Mouse (Mus musculus) intestine, embryonic 14.5 days (tissue): ENCODE data around the gene Mthfsl. TPM values are rescaled to one million over a fixed set of nuclear protein-coding genes. Genes with fewer than 3 reads are reported as not detected.
"Not testable (repeated sequence)": the region's sequence is repeated elsewhere in the genome, so short reads cannot be mapped to it uniquely, and the experiment has no call there.

Experiments
- ATAC-seq: fragments of 200-750 bp; cut with Nextera tagmentation; replicated peaks from 2 replicates; pipeline ENCODE4 v1.8.0; 2017; ENCODE audit warnings: low read depth, moderate number of reproducible peaks, moderate TSS enrichment, moderate library complexity; ENCODE audit not compliant: low FRiP score, low TSS enrichment
- DNase-seq: peaks from one replicate; pipeline ENCODE4 v3.0.0-alpha.2; 2018; ENCODE audit warnings: low spot score
- H3K27ac ChIP-seq: fragments of 300-500 bp; sonication (generic); 2 replicates; pipeline ENCODE4 v1.5.1; 2014; ENCODE audit warnings: low read depth, mild to moderate bottlenecking, control low read depth
- H3K27me3 ChIP-seq: fragments of 300-500 bp; sonication (generic); replicated peaks from 2 replicates; pipeline ENCODE4 v1.6.1; 2014; ENCODE audit warnings: low read length, control low read depth; ENCODE audit not compliant: control insufficient read depth, insufficient read depth
- H3K36me3 ChIP-seq: fragments of 300-500 bp; sonication (generic); 2 replicates; pipeline ENCODE4 v1.6.1; 2014; ENCODE audit warnings: low read length, control low read depth; ENCODE audit not compliant: control insufficient read depth, insufficient read depth
- H3K4me1 ChIP-seq: fragments of 300-500 bp; sonication (generic); replicated peaks from 2 replicates; pipeline ENCODE4 v1.6.1; 2014; ENCODE audit warnings: low read length, control low read depth, mixed read lengths; ENCODE audit not compliant: control insufficient read depth, insufficient read depth
- H3K4me2 ChIP-seq: fragments of 300-500 bp; sonication (generic); 2 replicates; pipeline ENCODE4 v1.6.1; 2014; ENCODE audit warnings: low read length
- H3K4me3 ChIP-seq: fragments of 300-500 bp; sonication (generic); 2 replicates; pipeline ENCODE4 v1.5.1; 2014; ENCODE audit warnings: low read depth, low read length, control low read depth, mixed read lengths
- H3K9ac ChIP-seq: fragments of 300-500 bp; sonication (generic); 2 replicates; pipeline ENCODE4 v1.6.1; 2014; ENCODE audit warnings: mild to moderate bottlenecking, low read length
- H3K9me3 ChIP-seq: fragments of 300-500 bp; sonication (generic); 2 replicates; pipeline ENCODE4 v1.6.1; 2016; ENCODE audit warnings: low read length, control low read depth; ENCODE audit not compliant: control insufficient read depth
- WGBS: fragments of 180-500 bp; shearing (Covaris S2); extraction: QIAGEN DNeasy Blood & Tissue Kit; methylation state at CpG from one replicate; pipeline ENCODE4 v1.1.7; 2014; 5-methylcytosine and 5-hydroxymethylcytosine counted together
- polyA plus RNA-seq: library from polyadenylated mRNA; unstranded; fragments of >200 nt; fragmentation: Nextera tagmentation; extraction: Ambion mirVana; gene quantifications from 2 replicates; pipeline ENCODE4 v1.2.1, GENCODE M21; 2014

Gene Mthfsl
- polyA plus RNA-seq, 1 experiment from 2014 or later = 42.1 TPM

DNA sequence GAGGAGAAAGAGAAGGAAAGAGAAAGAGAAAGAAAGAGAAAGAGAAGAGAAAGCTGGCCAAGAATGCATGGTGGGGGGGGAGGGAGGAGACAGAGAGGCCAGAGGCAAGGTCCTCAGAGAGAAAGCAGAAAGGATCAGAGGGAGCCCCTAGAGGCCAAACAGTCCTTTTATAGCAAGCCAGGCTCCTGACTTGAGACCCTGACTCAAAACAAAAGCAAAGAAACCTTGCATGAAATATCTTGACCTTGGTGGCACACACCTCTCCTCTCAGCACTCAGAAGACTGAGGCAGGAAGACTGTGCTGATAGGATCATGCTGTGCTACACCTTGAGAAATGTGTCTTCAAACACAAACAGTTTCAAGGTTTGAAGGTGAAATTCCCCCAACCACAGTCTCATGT lies 1.5 kb upstream of the Mthfsl start:
- H3K9me3 ChIP-seq, H3K4me1 ChIP-seq, H3K4me2 ChIP-seq, H3K9ac ChIP-seq, H3K4me3 ChIP-seq, H3K27ac ChIP-seq, H3K36me3 ChIP-seq, ATAC-seq, DNase-seq, H3K27me3 ChIP-seq: not testable (repeated sequence)

- DNase-seq (peak; percentile 57), ATAC-seq (peak; percentile 96)
- 7% methylated on average over 13 of the region's 46 CpGs for WGBS
- H3K27ac ChIP-seq = peak overlapping the region; percentile 51; the same call in 1 of the 2 replicates
- peak overlapping the region; percentile 48 for H3K4me2 ChIP-seq
- not testable (repeated sequence) for H3K9me3 ChIP-seq, H3K27me3 ChIP-seq, H3K36me3 ChIP-seq, H3K4me1 ChIP-seq
- H3K4me3 ChIP-seq = peak overlapping the region; percentile 36
- H3K9ac ChIP-seq = peak overlapping the region; percentile 34; the same call in 1 of the 2 replicates
Measured at GRCm38 (mm10) chr9:88719073-88719921, 799 bp downstream of the Mthfsl start.

GRCm38 (mm10) chr9:88718593-88718992 lies 1.5 kb downstream of the Mthfsl start:
- not testable (repeated sequence) for ATAC-seq, H3K27ac ChIP-seq, H3K9ac ChIP-seq, H3K36me3 ChIP-seq, H3K27me3 ChIP-seq, H3K9me3 ChIP-seq, H3K4me3 ChIP-seq, DNase-seq, H3K4me1 ChIP-seq
- peak overlapping the region; percentile 48; the same call in 1 of the 2 replicates for H3K4me2 ChIP-seq
- 66% methylated on average over 5 of the region's 5 CpGs for WGBS

DNA sequence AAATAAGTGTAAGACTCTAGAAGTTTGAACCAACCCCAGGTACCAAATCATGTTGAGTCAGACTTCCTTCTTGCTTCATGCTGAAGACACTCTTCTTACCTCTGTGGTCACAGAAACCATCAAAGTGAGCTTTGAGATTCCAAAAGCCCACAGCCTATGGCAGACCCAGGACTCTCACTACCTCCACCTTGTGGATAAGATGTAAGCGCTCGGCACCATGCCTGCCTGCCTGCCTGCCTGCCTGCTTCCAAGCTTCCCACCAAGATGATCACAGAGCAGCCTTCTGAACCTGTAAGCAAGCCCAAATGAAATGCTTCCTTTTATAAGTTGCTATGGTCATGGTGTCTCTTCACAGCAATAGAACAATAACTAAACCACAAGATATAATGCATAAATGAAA lies 2.0 kb downstream of the Mthfsl start:
- not testable (repeated sequence) for H3K36me3 ChIP-seq, H3K4me1 ChIP-seq, ATAC-seq, H3K9ac ChIP-seq, H3K27me3 ChIP-seq, H3K4me3 ChIP-seq, H3K27ac ChIP-seq, H3K4me2 ChIP-seq, H3K9me3 ChIP-seq
- DNase-seq = peak; percentile 48
- WGBS = 22% methylated on average over 2 of the region's 2 CpGs

GRCm38 (mm10) chr9:88714515-88714914 lies 5.6 kb downstream of the Mthfsl start:
- DNase-seq, H3K4me2 ChIP-seq, H3K27ac ChIP-seq, H3K4me1 ChIP-seq, H3K9ac ChIP-seq, H3K4me3 ChIP-seq, H3K9me3 ChIP-seq, ATAC-seq, H3K36me3 ChIP-seq, H3K27me3 ChIP-seq: not testable (repeated sequence)
- WGBS = 85% methylated on average over 5 of the region's 5 CpGs

- H3K4me2 ChIP-seq, H3K9me3 ChIP-seq, H3K4me1 ChIP-seq, H3K27me3 ChIP-seq, H3K4me3 ChIP-seq, DNase-seq, ATAC-seq, H3K9ac ChIP-seq, H3K27ac ChIP-seq, H3K36me3 ChIP-seq: not testable (repeated sequence)
- 82% methylated on average over 3 of the region's 3 CpGs for WGBS
Measured at GRCm38 (mm10) chr9:88712164-88712749, 7.8 kb downstream of the Mthfsl start.

- H3K36me3 ChIP-seq, H3K4me3 ChIP-seq, H3K9me3 ChIP-seq, H3K4me1 ChIP-seq, H3K27me3 ChIP-seq, ATAC-seq, H3K4me2 ChIP-seq, H3K9ac ChIP-seq, DNase-seq, H3K27ac ChIP-seq: not testable (repeated sequence)
- WGBS = 87% methylated on average over 4 of the region's 5 CpGs
Measured at GRCm38 (mm10) chr9:88710910-88711438, 9.1 kb downstream of the Mthfsl start.

- 86% methylated on average over 2 of the region's 2 CpGs for WGBS
- DNase-seq = not testable (repeated sequence)
Measured at GRCm38 (mm10) chr9:88710439-88710838, 9.7 kb downstream of the Mthfsl start.

More at GRCm38 (mm10) chr9:88710439-88710838, 9.7 kb downstream of the Mthfsl start:
- H3K4me1 ChIP-seq, H3K4me3 ChIP-seq, H3K27me3 ChIP-seq, H3K9ac ChIP-seq, H3K9me3 ChIP-seq, ATAC-seq, H3K4me2 ChIP-seq, H3K36me3 ChIP-seq, H3K27ac ChIP-seq: not testable (repeated sequence)
